Mouse (Mus musculus): ENCODE data around the gene Ldlrap1. TPM values are rescaled to one million over a fixed set of nuclear protein-coding genes. Genes with fewer than 3 reads are reported as not detected.

Gene Ldlrap1
- total and polyA plus RNA-seq, 3 experiments, result 1.4 to 3.7 (median 2.2) TPM

- no peak overlapping the region for H3K27ac ChIP-seq (ENCODE audit: insufficient read depth, low read depth)
- peaks cover 0 to 11% of the 10 kb centered on the region in 2 experiments; a peak in 2 of 4 replicates for H3K4me1 ChIP-seq (ENCODE audit: control insufficient read depth in 1 of 2, insufficient read depth in 2 of 2)
- no peaks in the 10 kb centered on the region for H3K79me2 ChIP-seq (replicated peaks; ENCODE audit: control insufficient read depth, extremely low read depth, insufficient read depth, poor library complexity, severe bottlenecking)
- in situ Hi-C loops (cut with MboI; ENCODE audit: low pct_ligation_motif_present, low pct_unique_long_range_greater_than_20kb, low sequenced_read_pairs), result no loop called here
- H3K4me3 ChIP-seq (replicated peaks in 1 of 3; ENCODE audit: low read depth in 2 of 3, low read length in 2 of 3, poor library complexity in 1 of 3), result no peak overlapping the region
- H3K9me3 ChIP-seq (replicated peaks; ENCODE audit: low read length), result peaks cover 15% of the 10 kb centered on the region
- H3K36me3 ChIP-seq (replicated peaks in 1 of 2; ENCODE audit: control insufficient read depth in 1 of 2, insufficient read depth in 1 of 2, low read length in 1 of 2), result no peaks in the 10 kb centered on the region
- peak; percentile 37 for DNase-seq (ENCODE audit: extremely low read depth)
- H3K4me2 ChIP-seq (ENCODE audit: insufficient read depth, low read depth, poor library complexity, severe bottlenecking), result no peak overlapping the region
- no peak overlapping the region for H3K9ac ChIP-seq (ENCODE audit: insufficient read depth, low read depth)
- peaks cover 29% of the 10 kb centered on the region for H3K27me3 ChIP-seq (replicated peaks)
- dilution Hi-C loops (cut with MboI; ENCODE audit: extremely low pct_ligation_motif_present, extremely low pct_unique_long_range_greater_than_20kb, low sequenced_read_pairs), result no loop called here
- TF ChIP-seq MAZ (IDR thresholded peaks at IDR 0.05; ENCODE audit: low read depth, low read length), result no peak
- peak; percentile 49 to 59; a peak in 2 of 4 replicates for TF ChIP-seq CTCF (conservative IDR thresholded peaks at IDR 0.05 in 1 of 2, IDR thresholded peaks at IDR 0.05 in 1 of 2; ENCODE audit: low read depth in 2 of 2, low read length in 2 of 2)
- TF ChIP-seq MAFK (IDR thresholded peaks at IDR 0.05; ENCODE audit: insufficient replicate concordance, low read length), result no peak
- peak; percentile 52 for TF ChIP-seq SMC3 (IDR thresholded peaks at IDR 0.05; ENCODE audit: low read depth, low read length)
- peak; percentile 21 for TF ChIP-seq RAD21 (IDR thresholded peaks at IDR 0.05; ENCODE audit: low read depth, low read length)
These were observed 65.9 kb downstream of the Ldlrap1 start for GRCm38 (mm10) chr4:134701934-134702333.

GRCm38 (mm10) chr4:134700911-134701310 is 66.9 kb downstream of the Ldlrap1 start:
- Histone ChIP-seq H3K79me2 (replicated peaks; ENCODE audit: control insufficient read depth, extremely low read depth, insufficient read depth, poor library complexity, severe bottlenecking) (no peaks in the 10 kb centered on the region), H3K4me1 (ENCODE audit: control insufficient read depth in 1 of 2, insufficient read depth in 2 of 2) (peaks cover 0 to 11% of the 10 kb centered on the region in 2 experiments; a peak in 2 of 4 replicates), H3K4me3 (replicated peaks in 1 of 3; ENCODE audit: low read depth in 2 of 3, low read length in 2 of 3, poor library complexity in 1 of 3) (no peak overlapping the region), H3K27me3 (replicated peaks) (peaks cover 29% of the 10 kb centered on the region), H3K9ac (ENCODE audit: insufficient read depth, low read depth) (no peak overlapping the region), H3K9me3 (replicated peaks; ENCODE audit: low read length) (peaks cover 15% of the 10 kb centered on the region), H3K27ac (ENCODE audit: insufficient read depth, low read depth) (no peak overlapping the region), H3K36me3 (replicated peaks in 1 of 2; ENCODE audit: control insufficient read depth in 1 of 2, insufficient read depth in 1 of 2, low read length in 1 of 2) (no peaks in the 10 kb centered on the region), H3K4me2 (ENCODE audit: insufficient read depth, low read depth, poor library complexity, severe bottlenecking) (no peak overlapping the region)
- dilution Hi-C loops (cut with MboI; ENCODE audit: extremely low pct_ligation_motif_present, extremely low pct_unique_long_range_greater_than_20kb, low sequenced_read_pairs), result no loop called here
- in situ Hi-C loops (cut with MboI; ENCODE audit: low pct_ligation_motif_present, low pct_unique_long_range_greater_than_20kb, low sequenced_read_pairs), result no loop called here
- DNase-seq (ENCODE audit: extremely low read depth), result no peak
- no peak for TF ChIP-seq GABPA (IDR thresholded peaks at IDR 0.05; ENCODE audit: insufficient replicate concordance, low read depth, low read length)
- no peak for TF ChIP-seq TCF12 (IDR thresholded peaks at IDR 0.05; ENCODE audit: low read depth, low read length)
- no peak for TF ChIP-seq ZNF384 (IDR thresholded peaks at IDR 0.05; ENCODE audit: low read depth, low read length)
- no peak for TF ChIP-seq MXI1 (IDR thresholded peaks at IDR 0.05; ENCODE audit: low read depth, low read length)
- no peak for TF ChIP-seq SMC3 (IDR thresholded peaks at IDR 0.05; ENCODE audit: low read depth, low read length)
- no peak for TF ChIP-seq TBP (conservative IDR thresholded peaks at IDR 0.05; ENCODE audit: low read depth, low read length)
- TF ChIP-seq SIN3A (IDR thresholded peaks at IDR 0.05; ENCODE audit: low read length), result no peak
- TF ChIP-seq HCFC1 (IDR thresholded peaks at IDR 0.05; ENCODE audit: low read depth, low read length), result no peak
- TF ChIP-seq CHD2 (IDR thresholded peaks at IDR 0.05; ENCODE audit: low read length), result no peak
- TF ChIP-seq USF1 (IDR thresholded peaks at IDR 0.05; ENCODE audit: low read depth, low read length), result no peak
- TF ChIP-seq CHD1 (IDR thresholded peaks at IDR 0.05; ENCODE audit: low read depth, low read length), result no peak

Data from CH12.LX (cell line).